Mouse (Mus musculus): Measurements from ENCODE around the gene Zfp91.
"Not testable (repeated sequence)": the region's sequence is repeated elsewhere in the genome, so short reads cannot be mapped to it uniquely, and the experiment has no call there.

The Zfp91 gene

DNA sequence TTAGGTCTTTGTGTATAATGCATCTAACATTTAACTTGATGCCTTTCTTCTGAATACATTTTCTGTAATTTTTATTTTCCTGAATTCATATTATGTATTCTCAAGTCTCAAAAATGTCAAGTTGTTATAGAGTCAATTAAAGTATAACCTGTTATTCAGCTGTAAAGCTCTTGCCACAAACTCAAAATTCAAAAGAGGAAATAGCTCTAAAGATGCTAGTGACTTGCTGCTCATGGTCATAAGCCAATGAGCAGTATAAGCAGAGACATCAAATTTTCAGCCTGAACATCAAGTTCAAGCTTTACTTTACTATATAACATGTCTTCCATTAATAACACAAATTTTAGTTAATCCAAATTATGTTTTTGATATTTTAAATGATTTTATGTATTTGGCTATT lies 3.6 kb downstream of the Zfp91 start:
- no peak for DNase-seq

DNA sequence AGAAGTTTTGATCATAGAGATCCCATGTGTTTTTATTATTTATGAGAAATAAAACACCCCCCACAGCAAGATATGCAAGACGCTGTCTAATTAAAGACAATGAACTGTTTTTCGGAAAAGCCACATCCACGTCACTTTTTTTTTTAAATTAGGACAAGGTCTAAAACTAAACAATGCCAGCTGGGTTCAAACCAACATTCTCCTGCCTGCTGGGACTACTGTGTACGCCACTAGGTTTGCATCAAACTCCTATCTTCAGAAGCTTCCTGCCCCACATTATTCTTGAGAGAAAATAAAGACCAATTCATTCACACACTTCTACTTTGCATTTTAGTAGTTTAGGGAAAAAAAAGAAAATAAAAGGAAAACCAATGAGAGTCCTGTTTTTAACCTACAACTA lies 8.2 kb downstream of the Zfp91 start:
- no peak for DNase-seq

DNA sequence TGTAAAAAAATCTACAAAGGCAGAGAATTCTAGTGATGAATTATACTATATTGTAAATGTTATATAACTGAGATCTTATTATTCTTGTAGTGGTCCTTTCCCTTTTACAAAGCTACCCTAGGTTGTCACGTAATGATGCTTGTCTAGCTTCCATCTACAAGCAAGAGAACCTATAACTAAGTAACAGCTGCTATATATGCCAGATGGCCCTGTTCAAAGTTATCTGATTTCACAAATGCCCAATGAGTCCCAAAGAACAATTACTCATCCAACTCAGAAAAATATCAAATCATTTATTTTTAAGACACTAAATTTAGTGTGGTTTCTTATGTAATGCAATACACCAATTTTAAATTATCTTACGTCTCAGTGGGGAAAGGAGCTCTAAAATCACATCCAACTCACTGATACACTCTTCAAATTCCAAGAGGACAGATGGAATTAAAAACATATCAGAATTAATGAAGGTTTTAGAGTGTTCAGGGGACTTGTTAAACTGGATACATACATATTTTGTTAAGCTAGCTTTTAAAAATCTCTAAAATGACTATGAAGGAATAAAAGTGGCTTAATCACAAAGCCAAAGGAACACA lies 9.0 kb downstream of the Zfp91 start:
- DNase-seq = no peak

DNA sequence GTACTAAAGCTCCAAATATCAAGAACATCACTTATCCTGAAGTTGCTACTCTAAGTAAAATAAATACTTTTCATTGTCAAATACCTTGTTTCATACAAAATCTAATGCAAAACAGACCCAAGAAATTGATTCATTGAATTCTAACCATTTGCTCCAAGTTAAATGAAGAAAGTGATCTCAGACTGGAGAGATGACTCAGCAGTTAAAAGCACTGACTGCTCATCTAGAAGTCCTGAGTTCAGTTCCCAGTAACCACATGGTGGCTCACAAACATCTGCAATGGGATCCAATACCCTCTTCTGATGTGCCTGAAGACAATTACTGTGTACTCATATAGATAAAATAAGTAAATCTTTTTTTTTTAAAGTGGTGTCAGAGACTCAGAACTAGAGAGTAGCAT lies 15.5 kb downstream of the Zfp91 start:
- no peak for DNase-seq

DNA sequence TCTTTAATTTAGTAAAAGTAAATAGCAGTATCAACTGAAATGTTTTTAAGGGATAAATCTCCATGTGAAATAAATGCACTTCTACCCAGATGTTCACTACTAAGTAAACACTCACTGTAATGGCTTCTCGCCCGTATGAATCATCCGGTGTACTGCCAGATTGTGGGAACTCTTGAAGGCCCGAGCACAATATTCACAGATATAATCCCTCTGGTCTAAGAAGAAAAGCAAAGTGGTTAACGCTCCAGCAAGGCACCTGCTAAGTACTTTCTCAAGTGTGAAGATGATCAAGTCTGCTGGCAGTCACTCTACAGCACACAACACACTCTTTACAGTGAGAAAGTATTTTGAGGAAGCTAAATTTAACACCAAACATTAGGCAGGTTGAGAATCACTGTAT lies 25.0 kb downstream of the Zfp91 start:
- DNase-seq = no peak

DNA sequence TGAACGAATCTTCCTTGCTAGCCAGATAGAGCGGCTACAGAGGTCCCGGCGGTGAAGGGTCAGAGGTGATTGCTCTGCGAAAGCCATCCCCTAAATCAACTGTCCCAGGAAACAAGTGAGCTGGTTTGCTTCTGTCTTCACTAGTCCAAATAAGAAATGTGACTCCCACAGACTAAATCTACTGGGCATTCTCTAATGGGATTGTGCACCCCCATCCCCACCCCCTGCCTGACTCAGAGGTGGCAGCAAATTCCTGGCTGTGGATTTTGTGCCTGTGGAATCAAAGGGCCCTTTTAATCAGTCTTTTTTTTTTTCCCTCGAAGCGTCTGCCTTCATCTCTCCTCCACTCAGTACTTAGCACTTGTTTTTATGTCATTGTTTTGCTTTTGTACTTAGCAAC lies 30.6 kb downstream of the Zfp91 start, which contains the start of gene Cntf:
Cntf (minus strand) TSS at position 325 of the 400 bp plus-strand sequence.
- no peak for DNase-seq

DNA sequence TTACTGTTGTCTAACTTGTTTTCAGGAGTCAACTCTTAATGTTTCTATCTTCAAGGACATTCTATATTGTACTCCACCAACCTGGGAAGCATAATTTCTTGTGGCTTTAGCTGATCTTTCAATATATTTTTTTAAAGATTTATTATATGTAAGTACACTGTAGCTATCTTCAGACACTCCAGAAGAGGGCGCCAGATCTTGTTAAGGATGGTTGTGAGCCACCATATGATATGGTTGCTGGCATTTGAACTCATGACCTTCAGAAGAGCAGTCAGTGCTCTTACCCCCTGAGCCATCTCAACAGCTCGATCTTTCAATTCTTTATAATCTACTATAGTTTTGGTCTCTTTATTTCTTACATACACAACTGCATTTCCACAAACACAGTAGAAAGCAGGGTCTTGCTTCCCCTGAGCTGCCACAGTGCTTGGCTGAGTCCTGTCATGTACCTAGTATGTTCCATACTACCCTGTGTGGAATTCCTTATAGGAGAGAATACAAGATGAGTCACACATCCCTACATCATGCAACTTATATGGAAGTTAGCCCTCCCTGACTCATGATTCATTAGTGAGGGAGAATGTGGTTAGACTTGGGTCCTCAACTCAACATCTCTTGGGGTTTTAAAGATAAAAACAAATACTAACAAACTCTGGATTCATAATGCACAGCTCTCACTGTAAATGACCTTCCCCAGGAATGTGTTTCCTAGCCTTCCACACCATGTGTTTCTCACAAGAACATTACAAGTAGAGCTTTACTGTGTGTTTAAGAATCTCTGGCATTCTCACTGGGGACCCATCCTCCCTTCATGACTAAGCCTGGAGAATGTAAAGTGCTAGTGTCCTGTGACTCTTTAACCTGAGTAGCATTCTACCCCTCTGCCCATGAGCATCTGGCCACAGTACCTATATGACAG lies 33.5 kb downstream of the Zfp91 start:
- peak; percentile 51 for DNase-seq

DNA sequence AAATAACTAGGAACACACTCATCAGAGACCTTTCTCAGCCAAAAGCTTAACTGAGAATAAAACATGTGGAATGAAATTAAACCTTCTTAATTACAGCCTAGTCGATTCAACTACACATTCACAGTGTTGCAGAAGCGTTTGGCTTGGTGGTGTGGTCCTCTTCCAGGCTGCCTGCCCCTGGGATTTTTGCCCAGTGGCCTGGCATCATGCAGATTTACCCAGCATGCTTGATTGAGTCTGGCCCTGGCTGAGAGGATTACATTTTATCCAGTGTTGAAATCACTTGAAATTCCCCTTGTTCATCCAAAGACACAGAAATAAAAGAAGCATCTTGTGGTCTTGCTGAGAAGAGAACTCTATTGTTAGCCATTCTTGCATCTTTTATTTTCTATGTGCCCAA lies 36.3 kb downstream of the Zfp91 start:
- no peak for DNase-seq

DNA sequence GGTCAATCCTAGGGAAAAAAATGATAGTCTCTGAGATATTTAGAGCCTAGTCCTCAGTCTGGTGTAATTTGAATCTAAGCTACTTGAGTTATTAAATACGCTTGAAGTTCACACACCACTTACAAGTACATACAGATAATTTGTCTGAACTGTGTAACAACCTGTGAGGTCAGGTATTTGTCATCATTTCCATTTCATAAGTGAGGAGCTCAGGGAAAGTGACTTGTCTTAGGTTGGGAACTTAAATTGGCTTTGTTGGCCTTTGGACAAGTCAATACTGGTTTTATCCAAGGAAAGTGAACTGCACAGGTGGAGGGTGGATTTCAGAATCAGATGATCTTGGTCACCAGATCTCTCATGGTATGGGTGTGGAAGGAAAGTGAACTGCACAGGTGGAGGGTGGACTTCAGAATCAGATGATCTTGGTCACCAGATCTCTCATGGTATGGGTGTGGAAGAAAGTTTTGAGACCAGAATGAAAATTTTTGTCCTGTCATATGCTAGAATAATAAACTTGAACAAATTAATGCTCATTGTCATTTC lies 36.9 kb downstream of the Zfp91 start:
- DNase-seq = no peak

DNA sequence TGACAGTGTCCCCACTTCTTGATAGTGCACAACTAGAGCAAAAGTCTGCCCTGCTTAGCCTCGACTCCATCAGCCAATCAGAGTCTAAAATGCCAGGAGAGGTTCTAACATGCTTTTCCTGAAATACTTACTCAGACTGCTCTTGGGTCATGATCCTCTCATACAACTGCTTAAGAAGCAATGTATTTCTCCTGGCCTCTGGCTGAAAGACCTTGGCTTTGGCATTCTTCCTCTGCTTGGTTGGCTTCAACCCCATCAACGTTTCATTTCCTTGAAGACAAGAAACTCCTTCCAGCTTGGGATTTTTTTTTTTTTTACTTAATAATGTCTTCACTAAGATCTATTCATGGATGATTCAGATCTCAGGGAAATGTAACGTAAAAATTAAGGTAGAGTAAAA lies 39.6 kb downstream of the Zfp91 start:
- no peak for DNase-seq

DNA sequence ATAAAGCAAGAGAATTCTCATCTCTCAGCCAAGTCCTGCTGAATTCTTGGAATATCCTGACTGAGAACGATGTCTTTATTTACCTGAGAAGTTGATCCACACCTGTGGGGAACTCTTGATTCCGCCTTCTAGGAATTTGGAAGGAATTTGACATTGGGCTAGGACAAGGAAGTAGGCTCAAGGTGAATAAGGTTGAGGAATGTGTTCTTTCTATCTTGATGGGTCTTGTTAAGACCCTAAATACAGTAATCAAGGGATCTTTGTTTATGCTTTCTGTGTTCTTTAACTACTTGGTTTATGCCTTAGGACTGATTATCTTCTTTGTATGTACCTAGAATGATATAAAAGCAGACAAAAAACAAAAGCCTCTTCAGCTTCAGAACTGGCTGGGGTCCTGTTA lies 64.0 kb downstream of the Zfp91 start:
- no peak for DNase-seq

DNA sequence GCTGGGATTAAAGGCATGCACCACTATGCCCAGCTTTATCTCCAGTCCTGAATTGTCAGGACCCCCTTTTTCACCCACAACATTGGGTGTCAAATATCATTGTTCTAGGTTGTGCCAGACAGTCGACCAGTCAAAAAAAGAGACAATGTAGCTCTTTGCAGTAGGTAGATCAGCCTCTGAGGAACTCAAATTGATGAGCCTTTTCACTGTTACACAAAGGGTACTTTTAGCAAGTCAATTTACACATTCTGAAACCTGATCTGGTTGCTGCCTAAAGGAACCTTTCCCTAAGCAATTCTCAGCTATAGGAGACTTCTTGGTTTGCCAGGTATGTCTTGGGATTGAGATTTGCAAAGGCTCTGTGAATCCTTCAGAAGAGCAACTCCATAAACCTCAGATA lies 64.9 kb downstream of the Zfp91 start:
- DNase-seq = no peak

DNA sequence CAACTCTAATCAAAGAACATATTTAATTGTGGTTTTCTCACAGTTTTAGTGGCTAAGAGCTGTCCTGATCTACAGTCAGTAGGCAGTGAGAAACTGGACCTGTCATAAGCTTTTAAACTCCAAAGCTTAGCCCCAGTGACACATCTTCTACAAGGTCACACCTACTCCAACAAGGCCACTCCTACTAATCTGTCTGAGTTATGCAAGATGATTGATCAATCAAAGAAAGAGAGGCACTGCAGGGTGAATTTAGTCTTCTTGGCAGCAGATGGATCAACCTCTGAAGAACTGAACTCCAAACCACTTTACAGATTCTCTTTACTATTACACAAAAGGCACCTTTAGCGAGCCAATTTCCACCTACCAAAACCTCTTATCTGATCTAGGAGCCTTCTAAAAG lies 70.1 kb downstream of the Zfp91 start:
- no peak for DNase-seq

DNA sequence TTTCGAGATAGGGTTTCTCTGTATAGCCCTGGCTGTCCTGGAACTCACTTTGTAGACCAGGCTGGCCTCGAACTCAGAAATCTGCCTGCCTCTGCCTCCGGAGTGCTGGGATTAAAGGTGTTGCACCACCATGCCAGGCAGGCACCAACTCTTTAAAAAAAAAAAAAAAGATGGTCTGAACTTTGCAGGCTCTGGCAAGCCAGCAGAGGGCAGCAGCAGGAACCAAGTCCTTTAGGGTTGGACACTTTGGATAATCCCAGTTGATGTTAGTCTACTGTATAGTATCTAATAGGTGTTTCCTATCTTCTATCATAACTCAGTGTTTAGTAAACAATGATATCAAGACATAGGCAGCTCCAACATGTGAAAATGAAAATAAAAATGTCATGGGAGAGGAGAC lies 73.6 kb downstream of the Zfp91 start:
- peak; percentile 41 for DNase-seq

DNA sequence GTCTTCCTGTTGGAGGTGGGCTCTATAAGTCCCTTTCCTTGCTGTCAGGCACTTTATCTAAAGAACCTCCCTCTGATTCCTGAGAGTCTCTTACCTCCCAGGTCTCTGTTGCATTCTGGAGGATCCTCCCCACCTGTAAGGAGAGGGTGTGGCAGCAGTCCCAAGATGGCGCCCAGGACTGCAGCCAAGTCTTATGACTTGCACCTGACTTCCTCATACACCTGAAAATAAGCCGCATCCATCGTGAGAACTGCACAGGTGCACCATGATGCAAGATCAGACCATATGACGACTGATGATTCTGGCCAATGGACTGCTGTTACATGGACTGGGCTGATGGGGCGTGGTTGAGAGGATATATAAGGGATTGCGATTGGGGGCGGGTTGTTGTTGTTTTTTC lies 74.3 kb downstream of the Zfp91 start:
- not testable (repeated sequence) for DNase-seq

DNA sequence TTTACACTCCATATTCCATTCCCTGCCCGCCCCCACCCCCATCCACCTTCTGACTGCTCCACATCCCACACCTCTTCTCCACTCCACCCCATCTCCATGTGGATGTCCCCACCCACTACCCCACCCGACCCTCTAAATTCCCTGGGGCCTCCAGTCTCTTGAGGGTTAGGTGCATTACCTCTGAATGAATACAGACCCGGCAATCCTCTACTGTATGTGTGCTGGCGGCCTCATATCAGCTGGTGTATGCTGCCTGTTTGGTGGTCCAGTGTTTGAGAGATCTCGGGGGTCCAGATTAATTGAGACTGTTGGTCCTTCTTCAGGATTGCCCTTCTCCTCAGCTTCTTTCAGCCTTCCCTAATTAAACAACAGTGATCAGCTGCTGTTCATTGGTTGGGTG lies 75.0 kb downstream of the Zfp91 start:
- DNase-seq = not testable (repeated sequence)

DNA sequence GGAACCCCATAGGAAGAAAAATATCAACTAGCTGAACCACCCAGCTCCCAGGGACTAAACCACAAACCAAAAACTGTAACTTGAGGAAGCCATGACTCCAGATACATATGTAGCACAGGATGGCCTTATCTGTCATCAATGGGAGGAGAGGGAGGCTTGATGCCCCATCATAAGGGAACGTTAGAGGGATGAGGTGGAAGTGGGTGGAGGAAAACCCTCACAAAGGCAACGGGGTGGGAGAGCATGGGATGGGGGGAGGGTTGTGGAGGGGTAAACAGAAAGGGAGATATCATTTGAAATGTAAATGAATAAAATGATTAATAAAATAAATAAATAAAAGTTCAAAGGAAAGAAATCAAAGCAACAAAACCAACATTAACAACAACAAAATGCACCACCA lies 75.5 kb downstream of the Zfp91 start:
- DNase-seq = no peak

DNA sequence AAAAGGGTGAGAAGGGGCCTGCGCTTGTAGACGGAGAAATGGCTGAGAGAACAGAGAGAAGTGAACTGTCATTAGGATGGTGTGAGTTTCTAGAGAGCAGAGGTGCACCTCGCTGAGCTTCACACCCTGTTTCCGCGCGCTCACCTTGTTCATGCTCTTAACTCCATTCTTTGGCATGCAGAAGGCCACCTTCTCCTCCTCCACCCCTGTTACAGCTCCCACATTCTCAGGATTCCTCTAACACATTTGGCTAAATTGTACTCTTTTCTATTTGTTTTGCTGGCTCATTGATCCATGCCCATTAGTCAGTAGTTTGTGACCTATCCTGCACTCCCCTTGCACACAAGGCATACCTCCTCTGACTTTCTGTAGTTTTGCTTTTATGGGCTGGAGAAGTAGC lies 76.7 kb downstream of the Zfp91 start:
- no peak for DNase-seq
